Mouse (Mus musculus) hindbrain, embryonic 10.5 days (tissue): ENCODE data around the gene Cdh7. TPM values are rescaled to one million over a fixed set of nuclear protein-coding genes. Genes with fewer than 3 reads are reported as not detected.

Experiments used
- DNase-seq: peaks from one replicate; pipeline ENCODE4 v3.0.0-alpha.2; 2017; ENCODE audit warnings: low spot score
- H3K27ac ChIP-seq: fragments of 300-500 bp; sonication (generic); 2 replicates; pipeline ENCODE4 v1.5.1; 2016; ENCODE audit warnings: mild to moderate bottlenecking, moderate library complexity
- H3K27me3 ChIP-seq: fragments of 300-500 bp; sonication (generic); 2 replicates; pipeline ENCODE4 v1.6.1; 2016; ENCODE audit warnings: mild to moderate bottlenecking; ENCODE audit not compliant: poor library complexity, insufficient read depth, severe bottlenecking
- H3K36me3 ChIP-seq: fragments of 300-500 bp; sonication (generic); 2 replicates; pipeline ENCODE4 v1.6.1; 2016; ENCODE audit warnings: mild to moderate bottlenecking, moderate library complexity
- H3K4me1 ChIP-seq: fragments of 300-500 bp; sonication (generic); replicated peaks from 2 replicates; pipeline ENCODE4 v1.6.1; 2016; ENCODE audit warnings: mild to moderate bottlenecking
- H3K4me3 ChIP-seq: fragments of 300-500 bp; sonication (generic); 2 replicates; pipeline ENCODE4 v1.5.1; 2016; ENCODE audit warnings: mild to moderate bottlenecking, moderate library complexity
- H3K9me3 ChIP-seq: fragments of 300-500 bp; sonication (generic); 2 replicates; pipeline ENCODE4 v1.6.1; 2016; ENCODE audit warnings: mild to moderate bottlenecking, moderate library complexity
- WGBS: fragments of 180-500 bp; shearing (Covaris S2); methylation state at CpG from one replicate; pipeline ENCODE4 v1.1.7; 2016; 5-methylcytosine and 5-hydroxymethylcytosine counted together
- polyA plus RNA-seq: library from polyadenylated mRNA; unstranded; fragments of >200 nt; fragmentation: Nextera tagmentation; extraction: Ambion mirVana; gene quantifications from 2 replicates; pipeline ENCODE4 v1.2.1, GENCODE M21; 2016

The Cdh7 gene
- polyA plus RNA-seq = 1.9 and 2.0 TPM in 2 replicates

DNA sequence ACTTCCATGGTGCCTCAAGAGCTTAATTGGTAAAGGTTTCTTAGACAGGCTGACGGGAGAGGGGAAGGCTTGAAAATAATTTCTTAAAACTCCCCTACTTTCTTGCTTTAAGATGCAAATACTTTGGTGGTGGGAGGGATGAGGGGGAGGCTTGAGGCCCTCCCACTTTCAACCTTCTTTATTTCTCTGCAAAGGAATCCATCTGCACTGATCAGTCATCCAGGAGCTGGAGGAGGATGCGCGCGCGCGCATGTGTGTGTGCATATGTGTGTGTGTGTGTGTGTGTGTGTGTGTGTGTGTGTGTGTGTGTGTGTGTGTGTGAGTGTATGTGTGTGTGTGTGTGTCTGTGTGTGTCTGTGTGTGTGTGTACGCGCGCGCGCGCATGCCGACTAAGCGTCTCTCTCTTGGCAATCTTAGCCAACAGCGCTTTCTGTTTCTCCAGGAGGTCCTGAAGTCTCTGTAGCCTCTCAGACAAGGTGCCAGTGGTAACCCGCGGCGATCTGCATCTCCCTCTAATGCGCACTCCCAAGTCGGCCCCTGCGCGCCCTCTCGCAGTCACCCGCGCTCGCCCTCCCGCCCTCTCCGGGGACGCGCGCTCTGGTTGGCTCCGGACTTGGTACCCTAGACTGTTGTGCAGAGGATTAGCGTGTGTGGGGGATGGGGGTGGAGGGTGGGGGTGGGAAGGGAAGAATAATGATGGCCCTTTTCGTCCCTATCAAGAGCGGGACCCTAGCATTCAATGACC, at the start of gene Cdh7:
TSS of gene Cdh7 (plus strand) at position 368 of the 745 bp plus-strand sequence.
- Histone ChIP-seq H3K27me3 (peaks cover 9% of the 10 kb centered on the region; the same call in 1 of the 2 replicates), H3K36me3 (no peaks in the 10 kb centered on the region), H3K4me1 (peaks cover 30% of the 10 kb centered on the region), H3K27ac (peak within 1 kb of the TSS; percentile 86), H3K9me3 (no peaks in the 10 kb centered on the region), H3K4me3 (peak within 1 kb of the TSS; percentile 73)
- under 1% methylated on average over 30 of the region's 35 CpGs for WGBS
- DNase-seq = peak; percentile 72

- Histone ChIP-seq H3K36me3 (no peaks in the 10 kb centered on the region), H3K27ac (no peak overlapping the region), H3K4me1 (no peaks in the 10 kb centered on the region), H3K4me3 (no peak overlapping the region), H3K27me3 (no peaks in the 10 kb centered on the region), H3K9me3 (no peaks in the 10 kb centered on the region)
- DNase-seq = no peak
- 85% methylated on average over 3 of the region's 3 CpGs for WGBS
Measured at GRCm38 (mm10) chr1:109932674-109933073, 49.6 kb upstream of the Cdh7 start.

DNA sequence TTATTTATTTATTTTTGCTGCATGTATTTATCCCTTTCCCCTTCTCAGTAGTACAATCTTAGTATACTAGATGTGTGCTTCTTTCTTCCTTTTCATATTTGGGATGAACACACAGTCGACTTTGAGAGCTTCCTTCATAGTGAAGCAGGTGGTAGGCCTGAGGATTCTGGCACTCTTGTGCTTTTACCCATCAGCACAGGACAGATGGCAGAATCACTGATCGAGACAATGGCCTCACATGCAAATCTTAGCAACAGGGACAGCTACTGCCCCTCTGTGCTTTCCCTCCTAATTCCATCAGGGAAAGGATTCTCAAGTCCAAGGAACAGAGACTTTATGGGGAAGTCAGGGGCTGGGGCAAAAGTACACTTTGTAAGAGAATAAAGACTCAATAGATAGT, 33.7 kb upstream of the Cdh7 start:
- Histone ChIP-seq H3K27me3 (no peaks in the 10 kb centered on the region), H3K9me3 (no peaks in the 10 kb centered on the region), H3K27ac (no peak overlapping the region), H3K36me3 (no peaks in the 10 kb centered on the region), H3K4me1 (no peaks in the 10 kb centered on the region), H3K4me3 (no peak overlapping the region)
- 59% methylated on average over 2 of the region's 2 CpGs for WGBS
- peak; percentile 4 for DNase-seq

GRCm38 (mm10) chr1:109971721-109972425, 10.4 kb upstream of the Cdh7 start:
- Histone ChIP-seq H3K4me3 (no peak overlapping the region), H3K36me3 (no peaks in the 10 kb centered on the region), H3K27ac (no peak overlapping the region), H3K27me3 (no peaks in the 10 kb centered on the region; the same call in 1 of the 2 replicates), H3K9me3 (no peaks in the 10 kb centered on the region), H3K4me1 (0 out of 2 replicates have a peak, but pooled peaks cover 5% of the 10 kb centered on the region)
- WGBS = 49% methylated on average over 5 of the region's 5 CpGs
- DNase-seq = peak; percentile 8

- Histone ChIP-seq H3K36me3 (no peaks in the 10 kb centered on the region), H3K9me3 (no peaks in the 10 kb centered on the region), H3K4me1 (0 out of 2 replicates have a peak, but pooled peaks cover 5% of the 10 kb centered on the region), H3K27ac (no peak overlapping the region), H3K4me3 (no peak overlapping the region), H3K27me3 (no peaks in the 10 kb centered on the region; the same call in 1 of the 2 replicates)
- 63% methylated on average over 4 of the region's 4 CpGs for WGBS
- no peak for DNase-seq
Measured at GRCm38 (mm10) chr1:109972426-109973015, 9.7 kb upstream of the Cdh7 start.

DNA sequence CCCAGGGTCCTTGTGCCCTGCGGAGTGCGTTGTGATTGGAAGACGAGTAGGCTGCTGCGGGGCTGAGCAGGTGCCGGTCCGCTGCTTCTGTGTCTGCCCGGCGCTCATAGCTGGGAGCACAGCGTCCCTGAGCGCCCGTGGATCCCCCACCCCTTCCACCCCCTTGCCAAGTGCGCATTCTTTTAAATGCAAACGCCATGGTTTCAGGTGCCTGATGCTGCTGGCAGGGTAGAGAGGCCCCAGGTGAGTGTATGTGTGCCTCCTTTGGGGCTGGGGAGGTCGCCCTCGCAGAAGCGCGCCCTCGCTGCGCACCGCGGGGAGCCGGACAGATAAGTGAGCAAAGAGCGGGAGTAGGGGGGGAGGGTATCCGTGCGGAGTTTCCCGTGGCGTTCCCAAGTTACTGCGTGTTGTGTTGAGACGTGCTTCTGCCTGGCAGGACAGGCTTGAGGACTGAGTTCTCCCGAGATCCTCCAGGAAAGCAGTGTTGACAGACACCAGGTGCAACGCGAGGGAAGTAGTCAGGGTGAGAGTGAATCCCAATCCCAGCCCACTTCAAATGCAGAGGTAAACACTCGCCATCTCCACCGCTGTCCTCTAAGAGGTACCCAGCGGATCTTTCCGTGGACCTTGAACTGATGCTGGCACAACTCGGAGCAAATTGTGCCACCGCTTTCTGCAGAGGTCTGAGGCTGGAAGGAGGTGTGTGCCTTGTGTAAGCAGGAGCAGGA, 742 bp downstream of the Cdh7 start:
- Histone ChIP-seq H3K36me3 (no peaks in the 10 kb centered on the region), H3K4me3 (peak overlapping the region; percentile 73), H3K27me3 (peaks cover 9% of the 10 kb centered on the region; the same call in 1 of the 2 replicates), H3K27ac (peak overlapping the region; percentile 86), H3K9me3 (no peaks in the 10 kb centered on the region), H3K4me1 (peaks cover 30% of the 10 kb centered on the region)
- 1% methylated on average over 38 of the region's 38 CpGs for WGBS
- no peak for DNase-seq

DNA sequence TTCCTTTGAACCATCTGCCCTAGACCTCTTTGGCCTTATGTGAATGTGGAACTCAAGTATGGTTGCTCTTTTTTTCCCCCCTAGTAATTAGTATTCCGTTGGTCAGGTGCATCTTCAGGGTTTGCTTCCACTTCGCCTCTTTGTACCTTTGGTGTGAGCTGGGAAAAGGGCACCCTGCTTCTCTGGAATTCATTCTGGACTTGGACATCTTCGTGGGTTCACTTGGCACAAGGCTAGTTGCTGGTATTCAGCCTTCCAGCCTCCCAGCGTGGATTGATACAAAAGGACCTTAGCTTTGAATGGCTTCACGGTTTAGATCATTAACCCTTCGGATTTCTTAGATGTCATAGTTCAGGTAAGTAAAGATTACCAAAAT, 1.3 kb downstream of the Cdh7 start:
- WGBS = 15% methylated on average over 6 of the region's 6 CpGs
- H3K27ac ChIP-seq = peak overlapping the region; percentile 86; the same call in 1 of the 2 replicates
- H3K36me3 ChIP-seq = no peaks in the 10 kb centered on the region
- peaks cover 30% of the 10 kb centered on the region for H3K4me1 ChIP-seq
- no peaks in the 10 kb centered on the region for H3K9me3 ChIP-seq
- H3K4me3 ChIP-seq = peak overlapping the region; percentile 73
- peaks cover 9% of the 10 kb centered on the region; the same call in 1 of the 2 replicates for H3K27me3 ChIP-seq
- no peak for DNase-seq

GRCm38 (mm10) chr1:109984776-109985175, 2.5 kb downstream of the Cdh7 start:
- Histone ChIP-seq H3K27me3 (peaks cover 9% of the 10 kb centered on the region; the same call in 1 of the 2 replicates), H3K4me1 (peaks cover 30% of the 10 kb centered on the region), H3K9me3 (no peaks in the 10 kb centered on the region), H3K4me3 (0 out of 2 replicates have a peak overlapping the region, but pooled peaks have one; percentile 13), H3K27ac (no peak overlapping the region), H3K36me3 (no peaks in the 10 kb centered on the region)
- DNase-seq = no peak
- 40% methylated on average over 3 of the region's 3 CpGs for WGBS

- peaks cover 9% of the 10 kb centered on the region; the same call in 1 of the 2 replicates for H3K27me3 ChIP-seq
- WGBS = 11% methylated on average over 1 of the region's 1 CpGs
- DNase-seq = peak; percentile 65
- no peaks in the 10 kb centered on the region for H3K9me3 ChIP-seq
- H3K36me3 ChIP-seq = no peaks in the 10 kb centered on the region
- no peak overlapping the region for H3K27ac ChIP-seq
- no peak overlapping the region for H3K4me3 ChIP-seq
- H3K4me1 ChIP-seq = peaks cover 30% of the 10 kb centered on the region
Measured at GRCm38 (mm10) chr1:109985468-109985867, 3.2 kb downstream of the Cdh7 start.

DNA sequence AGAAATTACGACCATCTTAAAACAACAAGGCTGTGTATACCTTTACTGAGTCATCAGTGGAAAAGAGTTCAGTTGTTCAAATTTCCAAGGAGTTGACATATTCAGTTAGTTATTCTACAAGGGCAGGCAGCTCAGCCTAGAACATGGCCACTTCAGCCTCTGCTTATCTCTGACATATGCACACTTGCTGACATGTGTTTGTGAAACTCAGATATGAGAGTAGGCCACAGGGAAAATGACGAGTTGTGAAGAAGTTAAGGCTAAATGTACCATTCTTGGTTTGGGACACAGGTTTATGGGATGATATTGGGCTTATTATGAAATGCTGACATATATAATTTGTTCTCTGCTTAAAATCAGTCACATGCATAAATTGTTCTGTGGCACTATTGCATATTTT, 7.3 kb downstream of the Cdh7 start:
- WGBS = 85% methylated on average over 2 of the region's 2 CpGs
- H3K27me3 ChIP-seq = no peaks in the 10 kb centered on the region
- H3K36me3 ChIP-seq = no peaks in the 10 kb centered on the region
- no peaks in the 10 kb centered on the region for H3K9me3 ChIP-seq
- H3K4me3 ChIP-seq = no peak overlapping the region
- DNase-seq = no peak
- H3K4me1 ChIP-seq = peaks cover 6% of the 10 kb centered on the region; the same call in 1 of the 2 replicates
- H3K27ac ChIP-seq = no peak overlapping the region

DNA sequence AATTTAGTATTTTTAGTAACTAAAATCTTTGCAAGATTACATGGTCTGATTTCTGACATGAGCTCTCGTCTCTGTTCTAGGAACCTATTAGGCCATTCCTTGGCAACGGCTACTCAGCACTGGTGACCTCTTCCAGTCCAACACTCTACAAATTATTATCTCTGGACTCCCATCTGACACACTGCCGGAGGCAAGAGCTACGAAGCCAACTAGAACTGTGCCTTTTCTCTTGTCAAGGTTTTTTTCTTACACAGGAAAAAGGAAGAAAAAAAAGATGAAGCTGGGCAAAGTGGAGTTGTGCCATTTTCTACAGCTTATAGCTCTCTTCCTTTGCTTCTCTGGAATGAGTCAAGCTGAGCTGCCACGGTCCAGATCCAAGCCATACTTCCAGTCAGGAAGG, 11.7 kb downstream of the Cdh7 start:
- no peak for DNase-seq
- H3K27ac ChIP-seq = no peak overlapping the region
- no peaks in the 10 kb centered on the region for H3K27me3 ChIP-seq
- no peaks in the 10 kb centered on the region for H3K36me3 ChIP-seq
- no peaks in the 10 kb centered on the region for H3K9me3 ChIP-seq
- 90% methylated on average over 5 of the region's 5 CpGs for WGBS
- no peak overlapping the region for H3K4me3 ChIP-seq
- H3K4me1 ChIP-seq = no peaks in the 10 kb centered on the region

DNA sequence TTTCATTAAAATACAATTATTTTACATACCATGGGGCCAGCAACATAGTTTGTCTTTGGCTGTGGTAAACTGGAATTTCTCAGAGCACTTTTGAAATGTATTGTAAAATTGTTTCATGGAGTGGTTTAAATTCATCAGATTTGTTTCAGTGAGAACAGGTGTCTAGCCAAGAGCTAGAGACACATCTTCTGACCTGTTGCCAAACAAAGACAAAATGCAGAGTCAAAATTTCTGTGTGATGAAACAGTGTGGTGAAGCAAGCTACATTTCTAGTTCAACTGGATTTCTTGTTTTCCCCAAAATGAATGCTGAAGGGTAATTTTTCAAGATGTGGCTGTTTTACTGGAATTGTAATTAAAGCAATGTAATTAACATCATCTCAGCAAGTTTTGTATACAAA, 22.2 kb downstream of the Cdh7 start:
- no peak for DNase-seq
- no peak overlapping the region for H3K27ac ChIP-seq
- no peaks in the 10 kb centered on the region for H3K27me3 ChIP-seq
- H3K9me3 ChIP-seq = no peaks in the 10 kb centered on the region
- H3K4me1 ChIP-seq = no peaks in the 10 kb centered on the region
- H3K36me3 ChIP-seq = no peaks in the 10 kb centered on the region
- H3K4me3 ChIP-seq = no peak overlapping the region
